Mouse (Mus musculus) right cerebral cortex, postnatal 10 days (tissue): ENCODE results near the gene Siah1b.

Experiments used
- DNase-seq, 2 experiments: peaks; one replicate each; pipeline ENCODE4 v3.0.0; 2021; ENCODE audit warnings: low spot score in 2 of 2

Siah1b gene

DNA sequence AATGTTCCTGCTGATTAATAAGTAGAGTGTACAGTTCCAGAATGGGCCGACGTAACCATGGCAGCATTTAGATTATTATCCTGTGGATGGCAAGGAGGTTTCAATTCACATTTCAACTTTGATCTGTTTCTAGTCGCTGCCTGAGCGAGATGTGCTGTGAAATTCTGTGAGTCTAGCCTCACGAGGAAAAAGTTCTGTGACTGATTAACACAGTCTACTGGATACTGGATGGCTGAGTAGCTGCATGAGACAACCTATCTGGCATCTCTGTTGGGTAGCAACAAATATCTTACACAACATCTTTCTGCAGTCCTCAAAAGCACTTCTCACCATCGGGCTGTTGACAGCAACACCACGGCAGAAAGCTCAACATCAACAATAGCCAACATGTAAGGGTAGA is 43.8 kb downstream of the Siah1b start:
- no peak for DNase-seq

DNA sequence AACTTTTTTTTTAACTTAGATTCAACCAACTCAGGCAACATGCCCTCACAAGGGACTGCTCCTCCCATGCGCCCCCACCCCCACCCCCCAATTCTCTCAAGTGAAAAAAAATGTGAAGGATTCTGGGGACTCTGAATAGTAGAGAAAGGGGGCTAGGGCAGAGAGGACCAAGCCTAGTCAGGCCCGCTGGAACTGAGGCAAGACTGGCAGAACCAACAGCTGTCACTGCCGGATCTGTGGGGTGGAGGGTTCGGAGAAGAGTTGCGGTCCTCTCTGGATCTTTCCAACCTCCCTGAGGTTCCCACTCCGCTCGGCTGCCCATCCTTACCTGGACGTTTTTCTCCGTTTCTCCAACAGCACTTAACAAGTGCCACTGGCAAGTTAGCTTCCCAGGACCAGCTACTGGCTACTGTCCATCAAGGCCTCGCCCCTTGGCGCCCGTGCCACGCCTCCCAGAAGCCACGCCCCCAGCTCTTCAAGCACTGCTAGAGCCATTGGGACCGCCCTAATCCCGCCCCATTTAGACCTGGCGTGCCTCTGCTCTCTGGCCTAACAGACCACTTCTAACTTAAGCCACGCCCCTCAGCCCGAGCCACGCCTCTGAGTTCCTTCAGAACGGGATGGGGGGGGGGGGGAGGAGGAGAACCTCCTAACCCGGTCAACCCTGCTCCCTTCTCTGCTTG is 48.5 kb downstream of the Siah1b start, which contains the start of gene Car5b:
Car5b (minus strand) TSS at position 391 of the 683 bp plus-strand sequence.
- DNase-seq = peak; percentile 66 to 78
